ENCODE assay signal across 7 mouse cellular contexts in the genomic region with DNA sequence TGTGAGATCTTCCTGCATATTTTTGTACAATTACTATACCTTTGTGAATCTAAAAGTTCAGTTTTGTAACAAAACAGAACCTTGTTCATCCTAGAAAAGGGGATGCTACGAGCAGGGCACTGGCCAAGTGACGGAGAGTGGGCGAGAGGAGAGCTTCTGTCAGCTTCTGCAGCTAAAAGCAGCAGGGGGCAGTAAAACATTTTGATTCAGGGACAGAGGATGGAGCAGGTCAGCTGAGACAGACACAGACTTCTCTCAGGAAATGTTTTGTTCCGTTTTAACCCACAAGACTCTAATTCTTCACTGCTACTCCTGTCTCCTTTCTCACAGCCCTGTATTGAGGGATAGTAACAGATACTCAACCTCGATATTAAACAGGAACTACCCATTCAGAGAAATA. TPM values are rescaled to one million over a fixed set of nuclear protein-coding genes. Genes with fewer than 3 reads are reported as not detected.
DNase-seq lines count a peak whose midpoint lies in the region; ATAC-seq lines count a peak whose summit lies in the region.

No protein-coding gene starts in this region.

- no peak overlapping the region for H3K27ac ChIP-seq in kidney, embryonic 14.5 days (ENCODE audit: low read depth, low read length)

- DNase-seq in kidney, adult 11 months, result peak; percentile 11
- DNase-seq in MN1 (ENCODE audit: low spot score), result peak; percentile 56
- DNase-seq in embryo, embryonic 10 days (ENCODE audit: low spot score), result peak; percentile 69
- DNase-seq in kidney, postnatal 10 days, result peak; percentile 58
- DNase-seq in retina, adult 2 months (ENCODE audit: low read depth, low spot score), result peak; percentile 20
- no peak for DNase-seq in spleen, postnatal 10 days (ENCODE audit: low spot score in 2 of 2)

- H3K36me3 ChIP-seq in kidney, embryonic 14.5 days (ENCODE audit: control insufficient read depth, insufficient read depth, low read length), result no peaks in the 10 kb centered on the region

- H3K27me3 ChIP-seq in kidney, embryonic 14.5 days (ENCODE audit: control insufficient read depth, insufficient read depth, low read length), result no peaks in the 10 kb centered on the region

- H3K4me2 ChIP-seq in kidney, embryonic 14.5 days (replicated peaks; ENCODE audit: low read depth, low read length), result no peak overlapping the region

- no peak overlapping the region for H3K9ac ChIP-seq in kidney, embryonic 14.5 days (ENCODE audit: low read depth, low read length)

- H3K4me1 ChIP-seq in kidney, embryonic 14.5 days (ENCODE audit: control insufficient read depth, insufficient read depth, low read length), result no peaks in the 10 kb centered on the region

- ATAC-seq in kidney, embryonic 14.5 days (ENCODE audit: low FRiP score, low TSS enrichment), result no peak

- no peaks in the 10 kb centered on the region for H3K9me3 ChIP-seq in kidney, embryonic 14.5 days (ENCODE audit: control insufficient read depth, low read length)

- no peak overlapping the region for H3K4me3 ChIP-seq in kidney, embryonic 14.5 days (ENCODE audit: low read length)

- WGBS in kidney, embryonic 14.5 days, result 26% methylated on average over 5 of the region's 5 CpGs

RNA-seq across cellular contexts. Expression of a gene that starts 55.1 kb away (rescaled TPM):
- 33.2 and 50.5 TPM in 2 replicates for polyA plus RNA-seq in kidney, embryonic 14.5 days (2014; fragmentation: Nextera tagmentation; extraction: Ambion mirVana)

Comparison
In these comparisons a context has a peak if more than half of its experiments do, and no peak if none do; other contexts are left out.
1. DNase-seq: peak in kidney, adult 11 months (single experiment), MN1 (single experiment), embryo, embryonic 10 days (single experiment), kidney, postnatal 10 days (single experiment) and retina, adult 2 months (single experiment); none in spleen, postnatal 10 days (0 of 2).